Comparison of ENCODE assay signal across 8 mouse cellular contexts in the genomic region with DNA sequence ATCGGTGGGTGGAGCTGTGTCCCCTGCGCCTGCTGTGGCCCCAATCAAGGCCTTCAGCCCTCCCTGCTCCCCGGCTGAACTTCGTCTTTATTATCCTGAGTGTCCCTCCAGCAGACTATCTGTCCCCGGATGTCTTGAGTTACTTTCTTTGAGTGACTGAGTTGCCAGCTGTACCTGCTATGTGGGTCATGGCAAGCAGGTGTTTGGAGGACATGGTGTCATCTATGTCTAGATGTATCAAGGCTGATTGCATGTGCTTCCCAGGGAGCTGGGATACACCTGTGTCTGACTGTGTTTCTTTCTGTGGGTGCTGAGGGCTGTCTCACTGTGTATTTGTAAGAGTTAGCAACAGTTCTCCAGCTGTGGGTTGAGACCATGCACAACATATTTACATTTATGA. TPM values are rescaled to one million over a fixed set of nuclear protein-coding genes. Genes with fewer than 3 reads are reported as not detected.
A peak's percentile ranks its signal among the peaks of the same experiment; 100 is the strongest.
DNase-seq lines count a peak whose midpoint lies in the region; ATAC-seq and TF ChIP-seq lines count a peak whose summit lies in the region.

No protein-coding gene starts in this region.

- H3K36me3 ChIP-seq in erythroblast, embryonic 14.5 days (ENCODE audit: control insufficient read depth), result no peaks in the 10 kb centered on the region
- no peaks in the 10 kb centered on the region for H3K36me3 ChIP-seq in thymus, adult 2 months (ENCODE audit: control insufficient read depth, insufficient read depth, low read length)
- no peaks in the 10 kb centered on the region for H3K36me3 ChIP-seq in liver, embryonic 13.5 days

- WGBS in thymus, adult 2 months, result 12% methylated on average over 5 of the region's 5 CpGs
- 2% methylated on average over 5 of the region's 5 CpGs for WGBS in liver, embryonic 13.5 days (ENCODE audit: insufficient replicate concordance)

- DNase-seq in thymus, adult 2 months, result peak; percentile 41
- DNase-seq in thymus, postnatal 25 days, result no peak
- no peak for DNase-seq in liver, embryonic 13.5 days
- peak; percentile 42 to 59 for DNase-seq in thymus, postnatal 10 days (ENCODE audit: low spot score in 2 of 2)
- no peak for DNase-seq in adrenal gland, adult 2 months
- DNase-seq in Muller cell, postnatal 12 days (ENCODE audit: inconsistent ontology term), result no peak

- peaks cover 57% of the 10 kb centered on the region for H3K4me1 ChIP-seq in erythroblast, embryonic 14.5 days (ENCODE audit: control insufficient read depth)
- peaks cover 41% of the 10 kb centered on the region for H3K4me1 ChIP-seq in thymus, adult 2 months (replicated peaks; ENCODE audit: control insufficient read depth, insufficient read depth, low read length)
- peaks cover 65% of the 10 kb centered on the region for H3K4me1 ChIP-seq in liver, embryonic 13.5 days (replicated peaks)

- TF ChIP-seq POLR2A in thymus, adult 2 months (IDR thresholded peaks at IDR 0.05; ENCODE audit: control insufficient read depth, extremely low read depth, insufficient read depth, low read length, poor library complexity), result no peak

- peak overlapping the region; percentile 92 for H3K4me2 ChIP-seq in liver, embryonic 13.5 days

- peak overlapping the region; percentile 68 for H3K9ac ChIP-seq in liver, embryonic 13.5 days

- no peak for TF ChIP-seq CTCF in thymus, adult 2 months (IDR thresholded peaks at IDR 0.05; ENCODE audit: borderline replicate concordance, control insufficient read depth, extremely low read depth, insufficient read depth, low read length, poor library complexity)

- no peak overlapping the region for H3K27ac ChIP-seq in thymus, adult 2 months (ENCODE audit: control insufficient read depth, insufficient read depth, low read length)
- H3K27ac ChIP-seq in liver, embryonic 13.5 days, result no peak overlapping the region

- H3K27me3 ChIP-seq in erythroblast, embryonic 14.5 days (ENCODE audit: control insufficient read depth), result peaks cover 47% of the 10 kb centered on the region
- H3K27me3 ChIP-seq in thymus, adult 2 months (ENCODE audit: control insufficient read depth, insufficient read depth, low read length), result peaks cover 23% of the 10 kb centered on the region
- peaks cover 54% of the 10 kb centered on the region for H3K27me3 ChIP-seq in liver, embryonic 13.5 days

- H3K4me3 ChIP-seq in erythroblast, embryonic 14.5 days (replicated peaks), result peak overlapping the region; percentile 65
- peak overlapping the region; percentile 22; the same call in 1 of the 2 replicates for H3K4me3 ChIP-seq in thymus, adult 2 months (ENCODE audit: control insufficient read depth, insufficient read depth, low read length)
- H3K4me3 ChIP-seq in liver, embryonic 13.5 days (replicated peaks), result peak overlapping the region; percentile 68

- ATAC-seq in erythroblast, adult 5-6 weeks (replicated peaks; ENCODE audit: low FRiP score, poor library complexity, severe bottlenecking), result no peak
- 0 out of 2 replicates have a peak, but pooled peaks have one; percentile 0 for ATAC-seq in liver, embryonic 13.5 days (ENCODE audit: low read depth)

- H3K9me3 ChIP-seq in erythroblast, embryonic 14.5 days (ENCODE audit: control insufficient read depth, low read length), result no peaks in the 10 kb centered on the region; the same call in 1 of the 2 replicates
- H3K9me3 ChIP-seq in liver, embryonic 13.5 days (replicated peaks), result no peaks in the 10 kb centered on the region

RNA-seq across cellular contexts. Expression of gene Dpf1, which starts 6.0 kb away (rescaled TPM):
- polyA plus RNA-seq in erythroblast, embryonic 14.5 days (2012), result 0.06 and 0.13 TPM in 2 replicates
- not detected in 2 replicates for total RNA-seq in erythroblast, adult 5-6 weeks (2015; ENCODE audit: low replicate concordance)
- not detected in 2 replicates for total RNA-seq in erythroblast, adult 5-6 weeks (2017; ENCODE audit: low replicate concordance)
- 1.6 and 1.8 TPM in 2 replicates for polyA plus RNA-seq in thymus, adult 2 months (2012; rRNA removed)
- 1.7 and 2.3 TPM in 2 replicates for polyA plus RNA-seq in liver, embryonic 13.5 days (2015; fragmentation: Nextera tagmentation; extraction: Ambion mirVana)
- total RNA-seq in adrenal gland, adult 2 months (2021), result 1 to 10 TPM; 1.5 to 3.3 TPM
- polyA plus RNA-seq in adrenal gland, adult 2 months (2012; rRNA removed), result 2.9 and 3.1 TPM in 2 replicates

RNA-seq across cellular contexts. Expression of gene Ppp1r14a, which starts 20.6 kb away (rescaled TPM):
- polyA plus RNA-seq in erythroblast, embryonic 14.5 days (2012), result 0.07 TPM in 1 of 2 replicates, not detected in the other
- total RNA-seq in erythroblast, adult 5-6 weeks (2015; ENCODE audit: low replicate concordance), result not detected in 2 replicates
- total RNA-seq in erythroblast, adult 5-6 weeks (2017; ENCODE audit: low replicate concordance), result not detected in 2 replicates
- polyA plus RNA-seq in thymus, adult 2 months (2012; rRNA removed), result 5.4 and 5.8 TPM in 2 replicates
- polyA plus RNA-seq in liver, embryonic 13.5 days (2015; fragmentation: Nextera tagmentation; extraction: Ambion mirVana), result 3.2 and 3.6 TPM in 2 replicates
- total RNA-seq in adrenal gland, adult 2 months (2021), result 1 to 10 TPM; 5.5 to 9.8 TPM
- polyA plus RNA-seq in adrenal gland, adult 2 months (2012; rRNA removed), result 9.2 and 12.1 TPM in 2 replicates

RNA-seq across cellular contexts. Expression of gene Spint2, which starts 28.0 kb away (rescaled TPM):
- 0.50 and 0.57 TPM in 2 replicates for polyA plus RNA-seq in erythroblast, embryonic 14.5 days (2012)
- 15.5 and 18.8 TPM in 2 replicates for total RNA-seq in erythroblast, adult 5-6 weeks (2015; ENCODE audit: low replicate concordance)
- 6.8 and 7.6 TPM in 2 replicates for total RNA-seq in erythroblast, adult 5-6 weeks (2017; ENCODE audit: low replicate concordance)
- polyA plus RNA-seq in thymus, adult 2 months (2012; rRNA removed), result 426 and 460 TPM in 2 replicates
- 24.9 and 25.2 TPM in 2 replicates for polyA plus RNA-seq in liver, embryonic 13.5 days (2015; fragmentation: Nextera tagmentation; extraction: Ambion mirVana)
- 10 to 100 TPM; 44.3 to 53.9 TPM for total RNA-seq in adrenal gland, adult 2 months (2021)
- polyA plus RNA-seq in adrenal gland, adult 2 months (2012; rRNA removed), result 61.1 and 90.2 TPM in 2 replicates

Comparison
In these comparisons a context has a peak if more than half of its experiments do, and no peak if none do; other contexts are left out.
1. DNase-seq: peak in thymus, adult 2 months (single experiment) and thymus, postnatal 10 days (2 of 2); none in thymus, postnatal 25 days (single experiment), liver, embryonic 13.5 days (single experiment), adrenal gland, adult 2 months (single experiment) and Muller cell, postnatal 12 days (single experiment).
2. RNA of gene Spint2, which starts 28.0 kb away (polyA plus RNA-seq): 426 to 460 TPM in thymus, adult 2 months, 61.1 to 90.2 TPM in adrenal gland, adult 2 months and 24.9 to 25.2 TPM in liver, embryonic 13.5 days; 0.50 to 0.57 TPM in erythroblast, embryonic 14.5 days; every median in the first group is over 10 times any median in the second.
3. Peak in every context shown above with its lines, with median percentiles within 50 percentile points of each other: H3K4me3 ChIP-seq.